Mouse (Mus musculus) heart, adult 11 months (tissue): ENCODE data around the gene Olfr1048.
"Not testable (repeated sequence)": the region's sequence is repeated elsewhere in the genome, so short reads cannot be mapped to it uniquely, and the experiment has no call there.

ENCODE experiments used
- DNase-seq: peaks from one replicate; pipeline ENCODE4 v3.0.0; 2022

The Olfr1048 gene

GRCm38 (mm10) chr2:86240189-86240588, at the start of gene Olfr1048:
Gene Olfr1048, minus strand, starts transcription at chr2:86240289.
- DNase-seq, result no peak

DNA sequence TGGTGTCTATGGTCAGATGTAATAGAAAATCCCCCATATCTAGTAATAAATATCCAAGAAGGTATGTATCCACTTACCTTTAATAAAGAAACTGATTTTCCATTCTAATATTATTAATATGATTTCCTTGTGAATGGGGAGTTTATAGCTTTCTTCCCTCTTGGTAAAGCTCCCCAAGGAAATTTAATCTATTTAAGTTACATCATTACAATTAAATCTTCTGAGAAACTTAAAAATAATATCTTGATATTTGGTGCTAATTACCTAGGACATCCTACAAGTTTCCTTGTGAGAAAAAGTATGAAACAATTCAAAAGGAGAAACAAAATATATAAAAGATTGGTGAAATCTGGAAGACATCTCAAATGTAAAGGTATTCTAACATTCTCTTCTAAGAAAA, 38.9 kb upstream of the Olfr1048 start, which contains the start of gene Olfr1051:
Gene Olfr1051, minus strand, starts transcription at position 101 of the 400 bp plus-strand sequence.
- not testable (repeated sequence) for DNase-seq

- DNase-seq, result not testable (repeated sequence)
Measured at GRCm38 (mm10) chr2:86258228-86258627, 18.1 kb upstream of the Olfr1048 start, which contains the start of gene Olfr1049. Gene Olfr1049, minus strand, starts transcription at chr2:86258328.

- no peak for DNase-seq
Measured at GRCm38 (mm10) chr2:86231301-86231700, 8.8 kb downstream of the Olfr1048 start, which contains the start of gene Olfr1047. Gene Olfr1047, minus strand, starts transcription at chr2:86231401.

DNA sequence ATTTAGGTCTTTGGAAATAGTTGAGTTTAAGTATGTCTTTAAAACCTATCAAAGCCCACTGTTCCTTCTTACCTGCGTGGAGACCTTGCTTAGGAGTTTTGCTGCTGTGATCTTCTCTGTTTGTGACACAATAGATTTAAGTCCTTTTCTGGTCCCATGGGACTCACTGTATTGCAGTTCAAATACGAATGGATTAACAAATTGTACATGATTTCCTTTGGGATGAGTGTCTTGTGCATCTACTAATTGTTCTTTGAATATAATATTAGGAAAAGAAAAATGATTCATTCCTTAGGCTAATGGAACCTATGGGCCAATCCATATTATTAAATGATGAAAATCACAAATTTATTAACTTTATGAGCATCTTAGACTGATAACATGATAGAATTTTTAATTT, 20.9 kb downstream of the Olfr1048 start, which contains the start of gene Olfr1046:
Gene Olfr1046, minus strand, starts transcription at position 101 of the 400 bp plus-strand sequence.
- DNase-seq, result no peak

DNA sequence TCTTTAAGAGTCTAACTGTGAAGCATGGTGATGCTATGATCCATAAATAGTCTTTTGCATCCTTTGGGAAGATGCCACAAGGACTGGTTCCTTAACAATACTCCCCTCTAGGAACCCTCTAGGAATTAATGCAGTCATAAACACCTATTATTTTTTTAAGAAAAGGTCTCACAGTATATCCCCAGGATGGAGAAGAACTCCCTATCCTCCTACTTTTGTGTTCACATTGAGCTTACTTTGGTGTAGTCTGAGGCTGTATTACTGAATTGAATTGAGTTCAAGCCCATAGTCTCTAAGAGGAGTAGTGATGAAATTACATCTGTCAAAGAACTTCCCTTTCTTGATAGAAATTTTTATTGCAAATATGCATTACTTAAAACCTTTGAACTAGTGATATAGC, 37.2 kb downstream of the Olfr1048 start, which contains the start of gene Olfr1045:
Gene Olfr1045, minus strand, starts transcription at position 101 of the 400 bp plus-strand sequence.
- no peak for DNase-seq

DNA sequence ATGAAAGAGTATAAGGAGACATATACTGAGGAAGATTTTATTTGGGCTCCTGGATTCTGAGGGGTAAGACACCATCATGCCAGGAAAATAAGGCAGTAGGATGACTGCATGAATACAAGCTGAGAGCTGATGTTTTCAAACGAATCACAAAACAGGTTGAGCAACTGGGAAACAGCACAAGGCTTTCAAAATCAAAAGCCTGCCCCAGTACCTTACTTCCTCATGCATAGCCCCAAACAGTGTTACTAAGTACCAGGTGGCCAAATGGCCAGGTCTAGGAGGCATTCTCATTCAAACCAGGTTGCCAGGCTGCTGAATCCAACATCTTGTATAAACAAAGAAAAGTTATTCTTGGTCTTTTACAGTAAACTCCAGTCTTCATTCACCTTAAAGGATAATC, 44.2 kb downstream of the Olfr1048 start:
- no peak for DNase-seq

GRCm38 (mm10) chr2:86185583-86185982, 54.5 kb downstream of the Olfr1048 start, which contains the start of gene Olfr52:
Gene Olfr52, minus strand, starts transcription at chr2:86185683.
- DNase-seq, result no peak
